Mouse (Mus musculus) layer of hippocampus, postnatal 10 days (tissue): ENCODE measurements around the gene Tmem263. TPM values are rescaled to one million over a fixed set of nuclear protein-coding genes. Genes with fewer than 3 reads are reported as not detected.
A peak's percentile ranks its signal among the peaks of the same experiment; 100 is the strongest.

Experiments
- DNase-seq, 2 experiments: peaks; one replicate each; pipeline ENCODE4 v3.0.0; 2021; ENCODE audit warnings: low spot score in 2 of 2
- long read RNA-seq: library from polyadenylated mRNA; stranded (forward); transcript quantifications from one replicate; pipeline ENCODE4 v2.0.0, GENCODE M21; 2023
- total RNA-seq, 2 experiments: library from RNA; stranded (reverse); gene quantifications; 2 replicates each; pipeline ENCODE4 v1.2.3; 2021

The Tmem263 gene
- total RNA-seq: 10 to 100 TPM; 30.1 to 32.1 TPM
- long read RNA-seq, transcript Tmem263-201 (3 exons, 3,616 nt): major isoform, 35 of 37 reads
- long read RNA-seq, partial matches to known transcripts: 0 of 37 reads
- long read RNA-seq, other reads (novel, unspliced or antisense): 2 of 37 reads

GRCm38 (mm10) chr10:85102247-85103084, at the start of gene Tmem263, which contains the start of gene Fhl4:
TSS of gene Tmem263 (plus strand) at chr10:85102627.
TSS of gene Fhl4 (minus strand) at chr10:85102495.
- peak; percentile 80 to 91 for DNase-seq

- no peak for DNase-seq
These were observed 47.6 kb upstream of the Tmem263 start for GRCm38 (mm10) chr10:85054876-85055275.

GRCm38 (mm10) chr10:85071605-85072152, 30.7 kb upstream of the Tmem263 start:
- no peak for DNase-seq

GRCm38 (mm10) chr10:85101841-85102240, 586 bp upstream of the Tmem263 start:
- DNase-seq: no peak

- peak; percentile 19 to 37 for DNase-seq
These were observed 858 bp downstream of the Tmem263 start for GRCm38 (mm10) chr10:85103085-85103885.

- DNase-seq: no peak
These were observed 12.0 kb downstream of the Tmem263 start for GRCm38 (mm10) chr10:85114409-85114808.

GRCm38 (mm10) chr10:85125184-85125583, 22.8 kb downstream of the Tmem263 start:
- no peak for DNase-seq

GRCm38 (mm10) chr10:85127395-85128287, 25.2 kb downstream of the Tmem263 start, which contains the start of gene Mterf2:
TSS of gene Mterf2 (minus strand) at chr10:85128027.
- peak; percentile 91 to 94 for DNase-seq

- no peak for DNase-seq
These were observed 26.0 kb downstream of the Tmem263 start for GRCm38 (mm10) chr10:85128453-85128852.

- no peak for DNase-seq
These were observed 34.1 kb downstream of the Tmem263 start for GRCm38 (mm10) chr10:85136573-85136972.

- no peak for DNase-seq
These were observed 39.0 kb downstream of the Tmem263 start for GRCm38 (mm10) chr10:85141465-85141864.

- DNase-seq: no peak
These were observed 43.9 kb downstream of the Tmem263 start for GRCm38 (mm10) chr10:85146282-85146681.

GRCm38 (mm10) chr10:85149226-85149625, 46.8 kb downstream of the Tmem263 start:
- no peak for DNase-seq

- DNase-seq: peak; percentile 66 to 67
These were observed 51.8 kb downstream of the Tmem263 start for GRCm38 (mm10) chr10:85154195-85154594.

- no peak for DNase-seq
These were observed 55.0 kb downstream of the Tmem263 start for GRCm38 (mm10) chr10:85157451-85157850.

GRCm38 (mm10) chr10:85159989-85160619, 57.7 kb downstream of the Tmem263 start:
- DNase-seq: no peak

- no peak for DNase-seq
These were observed 59.4 kb downstream of the Tmem263 start for GRCm38 (mm10) chr10:85161745-85162351.

GRCm38 (mm10) chr10:85164791-85165190, 62.4 kb downstream of the Tmem263 start:
- no peak for DNase-seq

- no peak for DNase-seq
These were observed 62.9 kb downstream of the Tmem263 start for GRCm38 (mm10) chr10:85165306-85165705.
